Mouse (Mus musculus) megakaryocyte-erythroid progenitor cell, adult 5-6 weeks (primary cell): Measurements from ENCODE around the gene Gm11437. TPM values are rescaled to one million over a fixed set of nuclear protein-coding genes. Genes with fewer than 3 reads are reported as not detected.

ENCODE experiments used
- ATAC-seq: replicated peaks from 2 replicates; pipeline ENCODE4 v1.8.0; 2016; ENCODE audit warnings: mild to moderate bottlenecking, inconsistent platforms; ENCODE audit not compliant: severe bottlenecking, poor library complexity, low FRiP score, low TSS enrichment
- total RNA-seq, 2 experiments: library from RNA; stranded (forward) in 1 of 2; stranded (reverse) in 1 of 2; fragments of 200-1000, 215-1000 nt in 1 of 2; fragments of >200 nt in 1 of 2; fragmentation: Nextera tagmentation in 1 of 2; gene quantifications; 2 replicates each; pipeline ENCODE4 v1.2.3; 2014 to 2017

The Gm11437 gene
- total RNA-seq (2014; fragmentation: Nextera tagmentation) (not detected in 2 replicates), total RNA-seq (2017) (not detected in 2 replicates)

- no peak for ATAC-seq
These were observed at the start of gene Gm11437 for GRCm38 (mm10) chr11:84167046-84167526. Gene Gm11437, minus strand, starts transcription at chr11:84167476.

DNA sequence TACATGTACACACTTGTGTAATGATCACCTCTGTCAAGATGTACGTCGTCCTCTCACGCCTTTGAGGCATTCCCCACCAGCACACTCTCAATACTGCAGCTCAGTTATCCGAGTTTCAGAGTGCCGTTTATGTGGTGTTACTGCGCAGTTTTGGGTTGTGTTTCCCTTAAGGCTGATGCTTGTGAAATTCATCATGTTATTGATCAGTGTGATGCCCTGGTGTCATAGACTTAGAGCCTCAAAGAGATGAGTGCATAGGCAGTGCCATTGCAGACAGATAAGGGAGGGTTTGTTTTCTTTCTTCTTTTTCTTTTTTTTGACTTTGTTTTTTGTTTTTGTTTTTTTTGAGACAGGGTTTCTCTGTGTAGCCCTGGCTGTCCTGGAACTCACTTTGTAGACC, 43.6 kb upstream of the Gm11437 start:
- ATAC-seq = no peak

DNA sequence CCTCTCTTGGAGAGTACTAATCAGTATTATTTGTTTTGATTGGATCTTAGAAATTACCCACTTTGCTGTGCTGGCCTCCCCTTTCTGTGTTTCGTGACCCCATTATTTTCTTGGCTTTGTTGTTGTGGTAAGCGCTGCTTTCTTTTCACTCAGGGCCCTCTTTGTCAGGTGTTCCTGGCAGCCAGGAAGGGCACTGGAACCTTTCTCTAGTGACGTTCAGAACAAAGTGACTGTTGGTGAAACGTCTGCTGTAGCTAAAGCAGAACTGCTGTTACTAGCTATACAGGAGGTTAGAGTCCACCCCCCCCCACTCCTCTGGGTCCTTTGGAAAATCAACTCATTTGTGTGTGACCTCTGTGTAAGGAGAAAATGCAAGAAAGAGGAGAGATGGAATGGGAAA, 38.5 kb upstream of the Gm11437 start:
- ATAC-seq = no peak

DNA sequence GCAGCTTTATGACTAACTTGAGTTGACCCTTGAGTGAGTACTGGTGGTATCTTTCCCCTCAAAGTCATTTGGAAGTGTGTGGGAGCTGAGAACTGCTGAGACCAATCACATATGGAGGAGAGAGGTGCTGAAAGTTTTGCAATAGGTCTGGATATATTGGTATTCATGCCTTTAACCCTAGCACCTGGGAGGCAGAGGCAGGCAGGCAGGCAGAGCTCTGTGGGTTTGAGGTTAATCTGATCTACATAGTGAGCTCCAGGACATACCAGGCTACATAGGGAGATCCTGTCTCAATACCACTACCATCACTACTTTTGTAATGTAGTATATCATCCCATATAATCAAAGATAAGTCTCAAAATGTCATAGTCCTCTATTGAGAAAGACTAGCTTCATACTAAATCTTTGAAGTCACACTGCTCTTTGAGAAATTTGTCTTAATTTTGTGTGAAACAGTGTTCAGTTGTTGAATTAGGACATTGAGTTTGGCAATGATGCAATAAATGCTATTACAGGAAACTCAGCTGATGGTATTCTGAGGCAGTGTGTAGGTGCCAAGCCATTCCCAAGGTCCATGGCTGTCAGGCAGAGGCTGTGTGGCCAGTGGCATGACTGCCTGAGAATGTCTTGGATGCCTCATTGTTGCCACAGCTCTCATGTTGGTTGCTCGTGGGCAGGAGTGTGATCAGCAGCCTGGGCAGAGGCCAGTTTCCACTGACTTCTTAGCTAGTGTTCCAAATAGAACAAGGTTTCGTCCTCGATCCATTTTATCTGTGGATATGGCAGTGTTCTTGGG, 30.5 kb upstream of the Gm11437 start:
- ATAC-seq = no peak

DNA sequence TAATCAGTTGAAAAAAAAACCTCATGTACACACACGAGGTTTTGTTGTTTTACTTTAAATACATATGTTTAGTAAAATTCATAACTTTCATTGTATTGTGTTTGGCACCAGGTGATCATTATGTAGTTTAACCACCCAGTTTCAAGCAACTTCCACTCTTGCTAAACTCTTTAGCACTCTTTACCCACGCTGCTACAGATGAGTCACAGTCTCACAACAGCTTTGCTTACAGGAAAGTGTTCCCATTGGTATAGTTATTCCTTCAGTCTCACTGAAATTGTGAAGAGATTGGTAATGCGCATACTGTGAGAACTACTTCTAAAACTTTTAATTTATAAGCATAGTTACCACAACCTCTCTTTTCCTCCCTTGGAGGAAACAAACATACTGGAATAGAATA, 27.5 kb upstream of the Gm11437 start:
- no peak for ATAC-seq

DNA sequence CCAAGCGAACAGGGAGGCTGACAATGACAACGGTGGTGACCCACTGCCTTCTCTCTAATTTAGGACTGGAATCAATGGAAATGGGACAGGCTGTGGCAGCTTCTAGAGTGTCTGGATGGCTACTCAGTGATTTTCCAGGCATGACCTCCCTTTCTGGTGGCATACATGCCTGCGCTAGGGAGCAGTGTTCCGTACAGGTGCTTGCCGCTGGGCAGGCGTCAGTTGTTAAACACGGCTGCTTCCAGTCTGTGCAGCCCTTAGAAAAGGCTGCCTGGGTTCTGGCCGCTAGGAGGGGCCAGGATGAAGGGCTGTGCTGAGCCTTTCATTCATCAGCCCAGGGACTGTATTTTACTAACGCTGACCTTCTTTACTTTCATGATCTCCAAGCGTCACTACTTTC, 26.0 kb upstream of the Gm11437 start:
- ATAC-seq = no peak

GRCm38 (mm10) chr11:84190581-84191233, 23.4 kb upstream of the Gm11437 start:
- no peak for ATAC-seq

- 0 out of 2 replicates have a peak, but pooled peaks have one; percentile 44 for ATAC-seq
These were observed 21.3 kb upstream of the Gm11437 start for GRCm38 (mm10) chr11:84188530-84188929.

DNA sequence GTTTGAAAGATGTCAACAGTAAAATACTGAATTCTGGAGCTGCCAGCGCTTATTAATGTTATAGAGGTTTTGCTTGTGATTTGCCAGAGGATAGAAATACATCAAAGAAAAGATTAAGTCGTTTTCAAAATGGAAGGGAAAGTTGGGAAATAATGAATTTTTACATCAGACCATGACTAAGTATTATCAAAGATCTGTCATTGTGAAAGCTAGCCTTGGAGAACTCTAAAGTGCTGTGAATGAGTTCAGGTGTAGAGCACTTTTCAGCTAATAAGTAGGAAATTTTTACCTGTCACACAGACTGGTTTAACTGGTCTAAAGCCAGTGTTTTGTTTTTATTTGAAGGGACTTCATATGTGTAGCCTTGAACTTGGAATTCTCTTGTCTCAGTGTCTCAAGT, 14.0 kb upstream of the Gm11437 start:
- ATAC-seq = no peak

DNA sequence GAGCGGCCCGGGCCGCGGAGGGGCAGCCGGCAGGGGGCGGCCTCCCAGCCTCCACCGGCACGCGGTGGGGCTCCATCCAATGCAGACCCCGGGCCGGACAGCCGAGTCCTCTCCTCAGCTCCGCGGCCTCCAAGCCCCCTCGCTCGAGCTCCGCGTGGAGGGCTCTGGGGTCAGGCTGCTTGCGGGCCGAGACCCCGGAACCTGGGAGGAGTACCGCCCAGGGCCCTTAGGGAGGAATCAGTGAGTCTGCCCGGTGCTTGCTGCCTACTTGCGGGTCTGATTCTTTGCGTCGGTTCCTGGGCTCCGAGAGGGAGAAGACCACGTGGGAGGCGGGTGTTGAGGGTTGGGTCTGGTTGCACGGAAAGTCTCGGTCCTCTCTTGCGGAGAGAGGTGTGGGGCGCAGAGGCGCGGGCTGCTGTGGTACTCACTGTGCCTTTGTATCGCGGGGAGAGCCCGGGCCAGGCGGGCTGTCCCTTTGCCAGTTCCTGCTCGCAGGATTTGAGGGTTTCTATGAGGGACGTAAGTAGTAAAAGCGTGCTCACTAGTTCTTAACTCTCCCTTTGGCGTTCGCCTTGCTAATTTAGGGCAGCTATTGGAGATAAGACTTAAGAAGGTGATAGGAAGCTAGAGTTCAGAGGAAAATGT, 12.8 kb upstream of the Gm11437 start:
- ATAC-seq = peak; percentile 64

DNA sequence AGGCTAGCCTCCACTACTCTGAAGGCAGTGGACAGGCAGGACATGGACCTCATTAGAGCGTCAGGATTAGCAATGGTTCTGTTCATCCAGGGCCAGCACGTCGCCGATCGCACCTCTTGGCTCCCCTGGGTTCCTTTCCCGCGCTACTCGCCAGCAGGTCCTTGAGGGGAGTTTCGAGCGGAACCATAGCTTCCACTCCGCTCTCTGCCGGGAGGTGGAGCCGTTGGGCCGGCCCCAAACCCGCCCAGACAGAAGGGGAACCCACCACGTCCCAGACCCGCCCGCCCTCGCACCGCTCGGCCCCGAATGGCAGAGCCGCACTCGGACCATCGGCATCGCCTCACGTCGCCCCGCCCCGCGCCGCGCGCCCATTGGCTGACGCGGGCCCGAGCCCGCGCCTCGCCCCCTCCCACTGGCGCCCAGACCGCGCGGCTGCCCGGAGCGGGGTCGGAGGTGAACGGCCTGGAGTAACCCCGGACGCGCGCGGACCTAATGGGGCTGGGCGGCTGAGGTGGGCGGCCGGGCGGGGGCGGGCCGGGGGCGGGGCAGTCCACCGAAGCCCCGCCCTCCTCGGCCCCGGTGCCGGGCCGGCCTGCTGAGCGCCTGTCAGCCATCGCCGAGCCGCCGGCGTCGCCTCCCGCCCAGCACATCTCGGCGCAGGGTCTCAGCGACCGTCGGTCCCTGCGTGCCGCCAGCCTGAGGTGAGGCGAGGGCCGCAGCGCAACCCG, 12.1 kb upstream of the Gm11437 start:
- ATAC-seq = peak; percentile 89

GRCm38 (mm10) chr11:84178571-84178970, 11.3 kb upstream of the Gm11437 start:
- no peak for ATAC-seq

- no peak for ATAC-seq
These were observed 5.5 kb upstream of the Gm11437 start for GRCm38 (mm10) chr11:84172539-84173435.

GRCm38 (mm10) chr11:84168701-84169288, 1.5 kb upstream of the Gm11437 start:
- ATAC-seq = peak; percentile 78

- ATAC-seq = no peak
These were observed 2.7 kb downstream of the Gm11437 start for GRCm38 (mm10) chr11:84164561-84164960.

- ATAC-seq = no peak
These were observed 3.2 kb downstream of the Gm11437 start for GRCm38 (mm10) chr11:84164123-84164522.

DNA sequence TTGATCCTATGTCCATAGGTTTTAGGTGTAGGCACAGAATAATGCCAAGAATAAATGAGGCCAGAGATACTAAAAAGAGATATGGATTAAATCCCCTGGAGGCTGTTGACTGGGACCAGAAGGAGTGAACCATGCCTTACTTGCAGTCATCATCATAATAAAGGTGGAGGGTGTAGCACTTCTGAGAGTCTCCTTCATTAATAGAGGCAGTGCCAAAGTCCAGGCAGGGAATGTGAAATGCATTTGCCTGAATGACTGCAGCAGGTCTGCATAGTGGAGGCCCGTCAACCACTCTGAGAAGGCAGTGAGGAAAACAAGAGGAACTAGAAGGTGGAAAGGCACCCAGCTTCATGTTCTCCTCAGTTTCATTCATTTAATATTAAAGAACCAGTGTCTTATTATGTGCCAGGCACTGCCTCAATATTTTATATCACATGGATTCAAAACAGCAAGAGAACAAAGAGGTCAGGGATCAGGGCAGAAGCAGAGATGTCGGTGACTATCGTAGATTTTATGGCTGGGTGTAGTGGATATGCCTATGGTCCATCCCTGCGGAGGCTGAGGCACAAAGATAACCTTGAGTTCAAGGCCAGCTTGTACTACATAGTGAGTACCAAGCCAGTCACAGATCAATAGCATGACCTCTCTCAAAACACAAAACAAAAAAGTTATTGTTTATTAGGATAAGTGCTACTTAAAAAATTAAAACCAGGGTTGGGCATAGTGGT, 10.6 kb downstream of the Gm11437 start:
- no peak for ATAC-seq

DNA sequence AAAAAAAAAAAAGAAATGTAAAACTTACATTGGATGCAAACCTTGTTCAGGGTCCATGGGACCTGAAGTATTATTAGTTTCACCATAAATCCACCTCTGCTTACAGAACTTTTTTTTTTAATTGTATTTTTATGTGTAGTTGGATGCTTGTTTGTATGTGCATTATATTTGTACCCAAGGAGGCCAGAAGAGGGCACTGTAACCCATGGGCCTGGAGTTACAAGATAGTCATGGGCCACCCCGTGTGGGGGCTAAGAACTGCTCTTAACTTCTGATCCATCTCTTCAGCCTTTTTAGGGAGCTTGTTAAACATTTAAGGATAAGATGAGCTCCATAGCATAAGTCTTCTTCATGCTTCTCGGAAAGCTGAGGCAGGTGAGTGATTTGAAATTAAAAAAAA, 16.4 kb downstream of the Gm11437 start:
- ATAC-seq = peak; percentile 55; the same call in 1 of the 2 replicates
